Mouse (Mus musculus): ENCODE results near the gene Crxos. TPM values are rescaled to one million over a fixed set of nuclear protein-coding genes. Genes with fewer than 3 reads are reported as not detected.

The Crxos gene
- polyA plus RNA-seq, 1 experiment from 2014 or later, result not detected

GRCm38 (mm10) chr7:15948381-15948941 lies 66.0 kb downstream of the Crxos start:
- 6% methylated on average over 23 of the region's 23 CpGs for WGBS
- ATAC-seq (ENCODE audit: insufficient number of reproducible peaks, insufficient read depth, low FRiP score, low TSS enrichment), result peak; percentile 13; the same call in 1 of the 2 replicates
- no peak overlapping the region for H3K27ac ChIP-seq

GRCm38 (mm10) chr7:15949216-15949790 lies 66.9 kb downstream of the Crxos start:
- ATAC-seq (ENCODE audit: insufficient number of reproducible peaks, insufficient read depth, low FRiP score, low TSS enrichment), result no peak
- Histone ChIP-seq H3K4me2 (replicated peaks) (no peak overlapping the region), H3K9ac (no peak overlapping the region), H3K9me3 (no peaks in the 10 kb centered on the region), H3K27me3 (no peaks in the 10 kb centered on the region), H3K4me3 (no peak overlapping the region), H3K27ac (no peak overlapping the region), H3K36me3 (peaks cover 14% of the 10 kb centered on the region), H3K4me1 (peaks cover 16% of the 10 kb centered on the region)
- WGBS, result 80% methylated on average over 7 of the region's 7 CpGs

More at GRCm38 (mm10) chr7:15948381-15948941, 66.0 kb downstream of the Crxos start:
- Histone ChIP-seq H3K4me3 (peak overlapping the region; percentile 9; the same call in 1 of the 2 replicates), H3K4me2 (replicated peaks) (peak overlapping the region; percentile 48), H3K27me3 (no peaks in the 10 kb centered on the region), H3K9ac (peak overlapping the region; percentile 40), H3K9me3 (no peaks in the 10 kb centered on the region), H3K36me3 (peaks cover 18% of the 10 kb centered on the region), H3K4me1 (peaks cover 20% of the 10 kb centered on the region)

GRCm38 (mm10) chr7:15950008-15950407 lies 67.6 kb downstream of the Crxos start:
- no peak overlapping the region for H3K4me2 ChIP-seq (replicated peaks)
- ATAC-seq (ENCODE audit: insufficient number of reproducible peaks, insufficient read depth, low FRiP score, low TSS enrichment), result no peak
- H3K9me3 ChIP-seq, result no peaks in the 10 kb centered on the region
- H3K27ac ChIP-seq, result no peak overlapping the region
- 82% methylated on average over 15 of the region's 15 CpGs for WGBS
- H3K4me1 ChIP-seq, result peaks cover 9% of the 10 kb centered on the region
- H3K4me3 ChIP-seq, result no peak overlapping the region
- peaks cover 12% of the 10 kb centered on the region for H3K36me3 ChIP-seq
- H3K9ac ChIP-seq, result no peak overlapping the region
- peaks cover 4% of the 10 kb centered on the region; the same call in 1 of the 2 replicates for H3K27me3 ChIP-seq

- H3K9me3 ChIP-seq, result no peaks in the 10 kb centered on the region
- H3K27me3 ChIP-seq, result peaks cover 16% of the 10 kb centered on the region; the same call in 1 of the 2 replicates
- peaks cover 8% of the 10 kb centered on the region for H3K4me1 ChIP-seq
- no peak overlapping the region for H3K4me2 ChIP-seq (replicated peaks)
- no peak overlapping the region for H3K27ac ChIP-seq
- no peak overlapping the region for H3K4me3 ChIP-seq
- 64% methylated on average over 3 of the region's 3 CpGs for WGBS
- ATAC-seq (ENCODE audit: insufficient number of reproducible peaks, insufficient read depth, low FRiP score, low TSS enrichment), result no peak
- H3K36me3 ChIP-seq, result peaks cover 19% of the 10 kb centered on the region
- no peak overlapping the region for H3K9ac ChIP-seq
Measured at GRCm38 (mm10) chr7:15952416-15952815, 70.0 kb downstream of the Crxos start.

Other genes starting within 250 kb of the Crxos start
- not detected in 2 replicates for gene Obox3, start 242.7 kb upstream of the Crxos start, polyA plus RNA-seq (2016; fragmentation: Nextera tagmentation; extraction: Ambion mirVana)
- gene Obox5, start 132.5 kb upstream of the Crxos start, polyA plus RNA-seq (2016; fragmentation: Nextera tagmentation; extraction: Ambion mirVana), result not detected in 2 replicates
- gene Obox6, start 42.9 kb upstream of the Crxos start, polyA plus RNA-seq (2016; fragmentation: Nextera tagmentation; extraction: Ambion mirVana), result not detected in 2 replicates
- 0.09 TPM in 1 of 2 replicates, not detected in the other for gene Crx, start 2.6 kb upstream of the Crxos start, polyA plus RNA-seq (2016; fragmentation: Nextera tagmentation; extraction: Ambion mirVana)
- gene Selenow, start 39.8 kb downstream of the Crxos start, polyA plus RNA-seq (2016; fragmentation: Nextera tagmentation; extraction: Ambion mirVana), result 1,124 and 1,186 TPM in 2 replicates
- 184 and 196 TPM in 2 replicates for gene Nop53, start 63.5 kb downstream of the Crxos start, polyA plus RNA-seq (2016; fragmentation: Nextera tagmentation; extraction: Ambion mirVana)
- gene Ehd2, start 85.0 kb downstream of the Crxos start, polyA plus RNA-seq (2016; fragmentation: Nextera tagmentation; extraction: Ambion mirVana), result 17.0 and 20.4 TPM in 2 replicates
- 10.2 and 10.4 TPM in 2 replicates for gene Bicra, start 165.3 kb downstream of the Crxos start, polyA plus RNA-seq (2016; fragmentation: Nextera tagmentation; extraction: Ambion mirVana)
- 0.05 and 0.18 TPM in 2 replicates for gene Zfp541, start 179.2 kb downstream of the Crxos start, polyA plus RNA-seq (2016; fragmentation: Nextera tagmentation; extraction: Ambion mirVana)
- gene Napa, start 215.8 kb downstream of the Crxos start, polyA plus RNA-seq (2016; fragmentation: Nextera tagmentation; extraction: Ambion mirVana), result 206 and 217 TPM in 2 replicates
- gene Kptn, start 237.3 kb downstream of the Crxos start, polyA plus RNA-seq (2016; fragmentation: Nextera tagmentation; extraction: Ambion mirVana), result 38.7 and 41.4 TPM in 2 replicates
- 0.49 and 0.55 TPM in 2 replicates for gene Slc8a2, start 247.2 kb downstream of the Crxos start, polyA plus RNA-seq (2016; fragmentation: Nextera tagmentation; extraction: Ambion mirVana)